Mouse (Mus musculus) thymus, adult 2 months (tissue): ENCODE measurements around the gene 2810004N23Rik.

ENCODE experiments used
- CTCF ChIP-seq: fragments of 200-500 bp; IDR thresholded peaks from 2 replicates; pipeline ENCODE4 v1.5.1; 2012; ENCODE audit warnings: mild to moderate bottlenecking, control low read depth, low read length, moderate library complexity, borderline replicate concordance; ENCODE audit not compliant: control insufficient read depth, poor library complexity, insufficient read depth; ENCODE audit errors: extremely low read depth
- POLR2A ChIP-seq: fragments of 200-500 bp; IDR thresholded peaks from 2 replicates; pipeline ENCODE4 v1.6.1; 2012; ENCODE audit warnings: mild to moderate bottlenecking, low read length, control low read depth, moderate library complexity; ENCODE audit not compliant: control insufficient read depth, poor library complexity, insufficient read depth; ENCODE audit errors: extremely low read depth

DNA sequence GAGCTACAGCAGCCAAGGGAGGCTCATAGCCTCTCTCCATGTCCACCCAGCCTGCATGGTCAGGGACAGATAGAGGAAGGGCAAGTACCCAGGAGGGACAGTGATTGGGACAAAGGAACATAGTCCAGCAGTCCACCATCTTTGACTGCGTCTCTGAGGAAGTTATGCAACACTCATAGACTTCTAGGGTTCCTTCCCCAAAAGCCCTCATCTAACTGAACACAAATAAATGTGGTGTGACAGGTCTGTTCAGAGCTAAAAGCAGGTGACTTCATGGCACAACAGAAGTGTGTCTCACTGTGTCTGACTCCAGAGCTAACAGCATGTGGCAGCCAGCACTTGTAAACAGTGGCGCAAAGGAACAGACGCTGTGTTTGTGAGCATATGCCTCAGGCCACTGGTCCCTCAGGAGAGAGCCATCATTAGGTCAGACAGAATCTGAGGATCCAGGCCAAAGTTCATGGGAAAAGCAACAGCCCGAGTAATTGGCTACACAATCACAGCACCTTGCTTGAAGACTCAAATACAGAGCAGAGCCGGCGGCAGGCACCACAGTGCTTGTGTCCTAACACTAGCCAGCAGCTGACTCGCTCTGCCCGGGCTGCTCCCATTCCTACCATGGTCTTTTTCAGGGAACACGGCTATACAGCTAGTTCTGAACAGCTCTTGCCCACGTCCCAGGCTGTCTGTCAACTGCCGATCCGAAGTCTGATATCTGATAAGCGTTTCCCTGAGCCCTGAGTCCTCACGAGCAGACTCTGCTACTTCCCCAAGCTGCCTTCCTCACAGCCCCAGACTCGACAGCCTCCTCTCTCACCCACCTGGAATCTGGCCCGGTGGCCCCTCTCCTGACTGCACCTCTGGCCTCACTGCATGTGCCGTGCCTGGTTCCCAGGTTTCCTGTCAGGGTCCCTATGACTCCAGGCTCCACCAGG, 49.3 kb upstream of the 2810004N23Rik start:
- TF ChIP-seq CTCF, result no peak
- TF ChIP-seq POLR2A, result no peak
